Mouse (Mus musculus) adrenal gland (tissue): Measurements from ENCODE around the gene Clspn.

ENCODE experiments used
- intact Hi-C: fragments of 180-260 bp; cut with DNase I; formaldehyde crosslinking; loops from one replicate; pipeline ENCODE4 v1.15.1; 2025

Gene Clspn

DNA sequence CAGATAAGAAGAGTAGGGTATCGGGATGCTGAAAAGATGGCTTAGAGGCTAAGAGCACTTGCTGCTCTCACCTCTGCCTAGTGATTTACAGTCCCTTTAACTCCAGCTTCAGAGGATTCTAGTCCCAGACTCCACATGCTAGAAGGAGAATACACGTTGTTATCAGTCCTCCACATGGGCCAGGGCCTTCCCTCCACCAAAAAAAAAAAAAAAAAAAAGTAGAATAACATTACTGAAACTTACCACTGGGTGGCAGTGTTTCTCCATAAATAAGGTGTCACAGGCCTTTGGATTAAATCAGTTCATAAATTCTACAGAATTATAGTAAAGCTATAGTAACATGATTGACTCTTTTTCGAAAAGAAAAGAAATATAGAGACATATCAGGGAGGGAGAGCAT lies 2.3 kb upstream of the Clspn start:
- intact Hi-C loops = loop anchor here (2.0 to 5.0 kb wide), 2 partner anchors 188 to 288 kb away; no protein-coding TSS in a partner anchor

DNA sequence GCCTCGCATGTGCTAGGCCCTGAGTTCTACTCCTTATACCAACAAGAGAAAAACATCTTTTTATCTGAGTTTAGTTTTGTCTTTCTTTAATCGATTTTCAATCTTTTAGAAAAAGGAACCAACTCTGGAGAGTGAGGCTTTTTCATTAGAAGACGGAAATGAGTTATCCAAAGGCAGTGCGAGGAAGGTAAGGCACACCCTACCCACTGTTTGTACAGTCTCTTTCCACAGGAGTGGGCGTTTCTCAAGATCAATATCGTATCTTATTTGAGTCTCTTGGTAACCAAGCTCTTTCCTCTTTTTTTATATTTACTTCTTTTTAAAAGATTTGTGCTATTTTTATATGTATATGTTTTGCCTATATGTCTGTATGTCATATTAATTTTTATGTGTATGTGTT lies 7.1 kb downstream of the Clspn start:
- intact Hi-C loops = no loop called here

DNA sequence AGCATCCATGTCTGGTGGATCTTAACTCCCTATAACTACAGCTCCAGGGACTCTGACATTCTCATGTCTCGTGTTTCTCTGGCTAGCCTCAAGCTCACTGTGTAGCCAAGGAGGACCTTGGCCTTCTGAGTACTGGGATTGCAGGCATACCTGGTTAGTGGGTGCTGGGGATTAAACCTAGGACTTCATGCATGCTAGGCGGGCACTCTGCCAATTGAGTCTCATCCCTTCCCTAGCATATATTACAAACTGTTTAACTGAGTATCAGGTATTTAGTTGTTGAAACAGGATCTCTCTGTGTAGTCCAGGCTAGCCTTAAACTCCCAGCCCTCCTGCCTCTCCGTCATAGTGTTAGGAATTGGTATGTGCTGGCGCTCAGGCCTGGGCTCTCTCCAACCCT lies 10.5 kb downstream of the Clspn start:
- intact Hi-C loops = no loop called here

DNA sequence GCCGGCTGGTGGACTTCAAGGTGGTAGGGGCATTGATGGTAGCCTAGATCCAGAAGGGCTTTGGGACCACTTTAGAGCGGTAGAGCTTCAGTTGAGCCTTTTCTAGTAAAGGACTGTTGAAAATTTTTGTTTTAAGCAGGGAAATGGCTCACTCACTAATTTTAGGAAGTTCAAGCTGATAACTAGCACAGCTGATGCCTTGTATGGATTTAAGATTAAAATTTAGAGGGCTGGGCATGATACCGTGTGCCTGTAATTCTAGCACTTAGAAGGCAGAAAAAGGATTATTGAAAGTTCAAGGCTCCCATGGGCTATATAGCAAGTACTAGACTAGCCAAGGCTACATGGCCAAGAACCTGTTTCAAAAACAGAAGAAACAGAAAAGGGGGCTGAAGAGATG lies 13.0 kb downstream of the Clspn start:
- intact Hi-C loops = no loop called here

DNA sequence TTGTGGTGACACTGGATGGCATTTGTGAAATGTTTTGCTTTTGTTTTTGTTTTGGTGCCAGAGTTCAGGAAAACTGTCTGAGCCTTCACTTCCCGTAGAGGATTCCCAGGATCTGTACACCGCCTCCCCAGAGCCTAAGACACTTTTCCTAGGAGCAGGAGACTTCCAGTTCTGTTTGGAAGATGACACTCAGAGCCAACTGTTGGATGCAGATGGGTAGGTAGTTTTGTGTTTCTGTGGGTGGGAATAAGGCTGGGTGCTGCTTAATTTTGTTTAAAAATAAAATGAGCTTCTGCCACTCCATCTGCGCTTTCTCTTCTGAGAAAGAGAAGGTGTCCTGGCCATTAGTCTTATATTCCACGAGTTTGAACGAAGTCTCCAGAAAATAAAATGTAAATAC lies 19.5 kb downstream of the Clspn start:
- intact Hi-C loops = no loop called here

DNA sequence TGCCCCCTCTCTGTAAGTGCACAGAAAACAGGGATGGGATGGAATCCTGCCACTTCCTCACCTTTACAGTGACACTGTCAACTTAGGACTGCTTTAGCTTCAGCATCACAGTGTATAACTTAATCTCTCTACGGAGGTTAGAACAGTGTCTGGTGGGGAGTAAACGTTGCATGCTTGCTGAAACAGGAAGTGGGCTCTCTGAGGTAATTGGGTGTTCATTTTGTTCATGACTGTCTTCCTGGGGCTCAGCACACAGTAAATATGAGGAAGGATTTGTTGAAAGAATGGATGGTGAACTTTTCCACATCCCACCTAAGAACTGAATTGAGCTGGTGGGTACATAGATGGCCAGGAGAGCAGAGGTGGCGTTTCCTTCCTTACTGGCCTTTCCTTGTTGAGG lies 21.2 kb downstream of the Clspn start:
- intact Hi-C loops = no loop called here

DNA sequence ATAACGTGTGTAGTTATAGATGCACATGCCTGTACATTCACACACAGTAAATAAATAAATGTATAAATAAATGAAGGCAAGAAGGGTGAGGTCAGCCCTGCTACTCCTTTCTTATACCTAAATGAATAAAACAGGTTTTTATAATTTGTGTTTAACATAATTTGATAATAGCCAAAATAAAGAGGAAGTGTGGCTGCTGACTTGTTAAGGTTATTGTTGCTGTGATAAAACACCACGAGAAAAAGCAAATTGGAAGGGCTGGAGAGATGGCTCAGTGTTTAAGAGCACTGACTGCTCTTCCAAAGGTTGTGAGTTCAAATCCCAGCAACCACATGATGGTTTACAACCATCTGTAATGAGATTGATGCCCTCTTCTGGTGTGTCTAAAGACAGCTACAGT lies 22.3 kb downstream of the Clspn start:
- intact Hi-C loops = no loop called here

DNA sequence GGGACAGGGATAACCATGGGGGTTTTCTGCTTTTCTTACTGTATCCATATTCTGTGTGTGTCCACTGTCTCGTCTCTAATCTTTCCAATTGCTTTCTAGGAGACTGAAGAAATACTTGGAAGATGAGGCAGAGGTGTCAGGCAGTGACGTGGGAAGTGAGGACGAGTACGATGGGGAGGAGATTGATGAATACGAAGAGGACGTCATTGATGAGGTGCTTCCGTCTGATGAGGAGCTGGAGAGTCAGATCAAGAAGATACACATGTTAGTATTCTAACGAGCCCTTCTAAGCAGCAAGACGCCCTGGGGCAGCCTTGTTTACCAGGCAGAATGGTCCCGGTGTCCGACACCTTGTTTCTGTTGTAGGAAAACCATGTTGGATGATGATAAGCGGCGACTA lies 29.0 kb downstream of the Clspn start:
- intact Hi-C loops = no loop called here

DNA sequence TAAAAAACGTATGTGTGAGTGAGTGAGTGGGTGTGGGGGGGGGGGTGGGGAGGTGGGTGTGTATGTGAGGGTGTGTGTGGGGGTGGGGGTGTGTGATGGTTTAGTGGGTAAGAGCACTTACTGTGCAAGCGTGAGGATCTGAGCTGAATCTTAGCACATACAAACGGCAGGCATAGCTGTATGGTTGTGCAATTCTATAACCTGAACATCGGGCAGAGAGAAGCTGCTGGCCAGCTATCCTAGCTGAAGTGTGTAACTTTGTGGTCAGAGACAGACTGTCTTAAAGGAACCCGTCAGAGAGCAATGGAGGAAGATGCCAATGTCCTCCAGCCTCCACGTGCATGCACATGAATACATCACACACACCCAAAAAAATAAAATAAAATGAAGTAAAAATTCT lies 35.3 kb downstream of the Clspn start:
- intact Hi-C loops = no loop called here

DNA sequence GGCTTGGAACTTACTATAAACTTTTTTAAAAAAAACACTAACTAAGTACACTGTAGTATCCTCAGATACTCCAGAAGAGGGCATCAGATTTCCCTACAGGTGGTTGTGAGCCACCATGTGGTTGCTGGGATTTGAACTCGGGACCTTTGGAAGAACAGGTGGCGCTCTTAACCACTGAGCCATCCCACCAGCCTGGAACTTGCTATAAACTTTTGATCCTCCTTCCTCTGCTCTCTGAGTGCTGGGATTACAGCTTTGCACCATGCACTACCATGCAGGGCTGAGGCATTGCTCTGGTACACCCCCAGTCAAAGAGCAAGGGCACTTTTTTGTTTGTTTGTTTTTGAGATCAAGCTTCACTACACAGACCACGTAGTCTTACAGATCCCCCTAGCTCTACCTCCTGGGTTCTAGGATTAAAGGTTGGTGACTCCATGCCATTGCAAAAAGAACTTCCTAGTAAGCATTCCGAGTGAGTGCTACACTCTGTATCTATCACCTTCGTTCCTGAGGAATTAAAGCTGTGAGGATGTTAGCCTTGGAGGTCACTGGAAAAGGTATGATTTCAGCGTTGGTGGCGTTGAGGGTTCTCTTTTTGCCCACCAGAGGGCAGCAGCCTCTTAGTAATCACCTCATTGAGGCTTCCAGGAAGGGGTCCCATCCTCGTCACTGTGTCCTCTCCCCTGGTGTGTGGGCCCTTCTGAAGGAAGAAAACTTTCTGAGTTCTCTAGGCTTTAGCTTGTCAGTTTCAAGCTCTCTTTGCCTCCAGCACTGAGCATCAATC lies 43.4 kb downstream of the Clspn start:
- intact Hi-C loops = loop anchor here (1.0 to 5.0 kb wide), 2 partner anchors 77 to 140 kb away; partner anchors contain the start of gene Psmb2

DNA sequence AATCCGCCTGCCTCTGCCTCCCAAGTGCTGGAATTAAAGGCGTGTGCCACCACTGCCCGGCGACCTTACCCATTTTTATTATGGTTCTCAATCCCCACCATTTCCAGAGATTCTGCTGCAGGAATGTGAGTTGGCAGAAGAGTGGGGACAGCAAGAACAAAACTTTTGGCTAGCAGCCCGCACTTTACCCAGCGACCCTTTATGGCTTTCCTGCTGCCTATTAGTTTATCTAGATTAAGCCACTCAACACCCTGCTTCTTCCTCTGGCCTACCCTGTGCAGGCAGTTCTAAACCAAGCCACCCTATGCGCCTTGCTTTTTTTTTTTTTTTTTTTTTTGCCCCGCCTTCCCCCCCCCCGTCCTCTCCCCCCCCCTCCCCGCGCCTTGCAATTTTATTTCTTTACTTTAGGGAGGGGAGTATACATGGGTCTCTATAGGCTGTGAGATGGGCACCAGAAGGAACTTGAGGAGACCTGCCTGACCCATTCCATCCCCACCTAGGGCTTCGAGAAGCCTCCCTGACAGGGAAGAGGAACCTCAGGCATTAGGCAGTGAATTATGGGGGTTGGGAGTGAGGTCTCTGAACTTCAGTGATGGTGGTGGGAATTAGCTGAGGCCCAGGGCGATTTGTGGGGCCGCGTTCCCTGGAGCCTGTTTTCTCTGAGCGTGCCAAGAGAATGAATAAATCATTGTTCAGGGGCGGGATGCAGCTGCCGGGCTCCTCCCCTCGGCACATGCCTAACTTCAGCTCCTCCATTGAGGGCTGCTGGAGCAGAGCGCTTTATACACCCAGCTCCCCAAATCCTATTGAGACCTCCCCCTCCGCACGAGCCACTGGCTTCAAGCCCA lies 45.1 kb downstream of the Clspn start:
- intact Hi-C loops = loop anchor here (5.0 kb wide), 1 partner anchor 75 kb away; the partner anchor contains the start of gene Psmb2

DNA sequence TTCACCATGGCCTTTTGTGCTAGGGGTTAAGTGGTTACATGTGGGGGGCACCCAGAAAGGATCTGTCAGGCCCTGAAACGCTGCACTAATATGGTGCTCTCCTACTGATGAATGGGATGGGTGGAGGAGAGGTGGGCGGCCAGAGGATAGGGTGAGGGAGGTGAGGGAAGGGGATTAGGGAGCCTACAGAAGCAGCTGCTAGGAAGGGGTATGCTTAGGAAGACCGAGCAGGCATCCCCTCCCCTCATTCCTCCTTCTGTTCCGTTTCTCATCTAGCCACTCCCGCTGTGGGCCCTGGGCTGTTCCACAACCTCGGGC lies 45.7 kb downstream of the Clspn start:
- intact Hi-C loops = loop anchor here (5.0 kb wide), 1 partner anchor 75 kb away; the partner anchor contains the start of gene Psmb2

DNA sequence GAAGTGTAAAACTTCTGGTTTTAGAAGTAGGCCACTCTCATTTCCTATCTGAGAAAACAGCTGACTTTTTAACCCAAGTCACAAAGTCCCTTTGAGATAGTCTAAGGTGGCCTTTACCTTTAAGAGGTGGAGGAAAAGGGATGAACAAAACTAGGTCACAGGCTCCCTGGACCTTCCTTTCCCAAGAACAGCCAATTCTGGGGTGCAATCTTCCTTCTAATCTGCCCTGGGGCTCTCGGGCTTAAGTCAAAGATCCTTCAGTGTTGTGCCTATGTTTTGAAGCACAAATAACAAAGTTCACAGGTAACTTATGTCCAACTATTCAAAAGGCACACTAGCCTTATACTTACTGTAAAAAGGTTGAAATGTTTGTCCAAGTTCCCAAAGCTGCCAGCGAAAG lies 47.4 kb downstream of the Clspn start:
- intact Hi-C loops = loop anchor here (5.0 kb wide), 1 partner anchor 73 kb away; the partner anchor contains the start of gene Psmb2

DNA sequence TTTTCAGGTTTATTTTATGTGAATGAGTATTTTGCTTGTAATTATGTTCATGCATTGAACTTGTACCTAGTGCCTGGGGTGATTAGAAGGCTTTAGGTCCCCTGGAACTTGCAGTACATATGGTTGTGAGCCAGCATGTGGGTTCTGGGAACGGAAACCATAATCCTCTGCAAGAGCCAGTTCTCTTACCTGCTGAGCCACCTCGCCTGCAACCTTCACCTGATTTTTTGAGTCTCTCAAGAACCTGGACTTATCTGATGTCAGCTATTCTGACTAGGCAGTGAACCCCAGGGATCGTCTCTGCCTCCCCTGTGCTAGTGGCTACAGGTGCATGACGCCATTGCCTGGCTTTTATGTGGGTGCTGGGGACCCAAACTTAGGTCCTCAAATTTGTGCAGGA lies 49.0 kb downstream of the Clspn start:
- intact Hi-C loops = no loop called here

DNA sequence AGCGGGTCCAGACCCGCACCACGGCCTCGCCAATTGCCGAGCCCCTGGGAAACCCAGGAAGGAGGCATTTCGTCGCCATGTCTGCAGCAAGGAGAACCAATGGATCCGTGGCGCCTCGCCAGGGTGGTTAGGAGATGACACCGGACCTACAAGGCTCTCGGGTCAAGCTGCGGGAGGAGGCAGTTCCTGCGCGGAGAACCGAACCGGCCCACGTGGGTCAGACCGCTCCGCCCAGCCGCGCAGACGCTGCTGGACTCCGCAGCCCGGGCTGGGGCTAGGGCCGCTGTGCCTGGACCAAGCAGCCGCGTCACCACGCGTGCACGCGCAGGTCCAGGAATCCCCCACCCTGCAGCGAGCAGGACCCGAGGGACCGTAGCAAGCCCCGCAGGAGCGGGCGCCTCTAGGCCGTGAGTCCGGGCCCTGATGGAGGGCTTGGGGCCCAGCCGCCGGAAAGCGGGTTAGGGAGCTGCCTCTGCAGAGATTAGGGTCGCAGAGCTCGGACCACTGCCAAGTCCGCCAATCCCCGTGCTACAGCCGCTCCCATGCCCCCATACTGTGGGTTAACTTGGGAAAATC lies 53.0 kb downstream of the Clspn start, which contains the start of gene 5730409E04Rik:
Gene 5730409E04Rik, plus strand, starts transcription at position 213 of the 576 bp plus-strand sequence.
- intact Hi-C loops = no loop called here

DNA sequence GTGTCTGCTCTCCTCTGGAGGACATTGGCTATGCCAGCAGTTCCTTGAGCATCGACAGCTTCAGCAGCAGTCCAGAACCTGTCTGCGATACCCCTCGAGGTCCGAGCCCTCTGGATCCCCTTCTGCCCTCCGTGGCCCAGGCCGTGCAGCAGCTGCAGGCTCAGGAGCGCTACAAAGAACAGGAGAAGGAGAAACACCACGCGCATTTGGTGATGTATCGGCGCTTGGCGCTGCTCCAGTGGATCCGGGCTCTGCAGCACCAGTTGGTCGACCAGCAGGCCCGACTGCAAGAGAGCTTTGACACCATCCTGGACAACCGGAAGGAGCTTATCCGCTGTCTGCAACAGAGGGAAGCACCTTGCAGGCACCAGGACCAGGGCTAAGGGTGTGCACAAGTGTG lies 55.3 kb downstream of the Clspn start:
- intact Hi-C loops = no loop called here

DNA sequence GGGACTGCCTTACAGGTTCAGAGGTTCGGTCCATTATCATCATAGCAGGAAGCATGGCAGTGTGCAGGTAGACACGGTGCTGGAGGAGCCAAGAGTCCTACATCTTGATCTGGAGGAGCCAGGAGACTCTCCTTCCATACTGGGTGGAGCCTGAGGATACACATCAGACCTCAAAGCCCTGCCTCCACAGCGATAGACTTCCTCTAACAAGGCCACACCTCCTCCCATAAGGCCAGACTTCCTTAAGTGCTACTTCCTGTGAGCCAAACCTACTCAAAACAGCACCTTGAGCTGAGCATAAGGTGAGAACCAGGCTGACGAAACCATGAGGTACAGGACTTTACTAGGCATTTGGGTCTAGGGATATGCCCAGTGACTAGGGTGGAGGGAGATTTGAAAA lies 59.6 kb downstream of the Clspn start:
- intact Hi-C loops = no loop called here

DNA sequence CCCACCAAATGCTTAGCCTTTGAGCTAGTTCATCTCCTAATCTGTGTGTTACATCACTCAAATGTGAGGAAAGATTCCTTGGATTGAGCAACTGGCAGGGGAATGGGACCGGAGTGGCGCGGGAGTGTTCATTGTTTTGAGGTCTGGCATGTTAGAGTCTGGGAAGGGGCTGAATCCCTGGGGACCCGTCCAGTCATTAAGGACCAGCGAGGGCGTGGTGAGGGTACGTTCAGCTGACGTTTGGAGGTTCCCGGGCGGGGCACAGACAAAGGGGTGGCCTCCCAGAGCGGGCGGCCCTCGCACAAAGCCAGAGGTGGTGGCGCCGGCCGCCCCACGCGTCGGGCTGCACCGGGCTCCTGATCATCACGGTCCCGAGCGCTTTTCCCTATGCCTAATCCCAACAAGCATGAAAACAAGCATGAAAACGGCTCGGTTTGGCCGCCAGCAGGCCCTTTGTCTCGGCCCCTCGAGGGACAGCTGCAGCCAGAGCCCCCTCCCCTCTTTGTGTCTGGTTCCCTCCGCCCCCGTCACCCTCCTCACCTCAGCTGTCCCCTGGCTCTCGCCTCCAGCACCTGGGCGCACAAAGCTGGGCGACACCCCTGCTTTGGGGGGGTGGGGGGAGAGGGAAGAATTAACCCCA lies 63.1 kb downstream of the Clspn start:
- intact Hi-C loops = no loop called here

DNA sequence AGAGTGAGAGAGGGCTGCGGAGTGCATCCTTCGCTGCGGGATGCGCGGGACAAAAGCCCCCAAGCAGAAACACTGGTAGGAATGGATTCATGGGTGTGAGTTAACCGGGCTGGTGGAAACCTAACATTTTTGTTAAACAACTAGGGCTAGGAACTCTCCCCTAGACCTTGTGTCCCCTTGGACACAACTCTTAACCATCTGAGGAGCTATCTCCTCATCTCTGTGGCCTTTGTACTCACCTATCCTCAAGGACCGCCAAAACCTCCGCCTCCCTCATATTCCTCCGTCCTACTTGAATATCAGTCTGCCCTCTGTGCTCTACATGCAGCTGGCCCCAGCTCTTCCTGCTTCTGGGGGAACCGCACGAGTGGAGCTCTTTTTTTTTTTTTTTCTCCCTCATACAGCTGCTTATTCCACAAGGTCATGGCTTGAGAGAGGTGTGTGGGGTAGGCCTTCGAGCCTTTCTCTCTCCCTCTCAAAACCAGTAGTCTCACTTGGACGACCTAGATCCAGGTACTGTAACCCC lies 63.7 kb downstream of the Clspn start:
- intact Hi-C loops = no loop called here

DNA sequence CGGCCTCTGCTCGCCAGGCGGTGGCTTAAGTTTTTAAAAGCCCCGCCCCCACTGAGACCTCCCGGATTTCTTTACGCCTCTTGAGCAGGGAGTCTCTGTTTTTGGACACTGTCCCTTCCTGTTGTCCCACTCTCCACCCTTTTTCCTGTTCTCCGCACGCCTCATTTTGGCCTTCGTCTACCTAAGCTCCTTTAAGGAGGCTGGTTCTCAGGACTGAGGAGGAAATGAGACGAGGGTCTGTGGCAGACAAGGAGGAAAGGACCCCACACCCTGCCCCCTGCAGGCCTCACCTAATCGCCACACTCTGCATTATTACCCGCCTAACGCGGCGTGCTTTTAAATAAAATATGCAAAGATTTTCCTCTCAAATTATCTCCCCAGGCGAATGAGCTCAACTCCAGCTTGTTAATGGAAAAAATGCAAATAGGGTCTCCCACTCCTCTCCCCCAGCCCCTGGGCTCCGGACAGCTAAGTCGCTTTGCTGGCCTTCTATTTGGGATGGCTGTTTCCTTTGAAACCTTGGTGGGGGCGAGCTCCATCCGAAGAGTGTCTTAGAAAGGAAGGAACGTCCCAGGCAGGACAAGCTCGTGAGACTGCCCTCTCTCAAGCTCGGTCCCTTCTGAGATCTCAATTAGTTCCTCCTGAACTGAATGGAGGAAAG lies 70.4 kb downstream of the Clspn start:
- intact Hi-C loops = no loop called here

DNA sequence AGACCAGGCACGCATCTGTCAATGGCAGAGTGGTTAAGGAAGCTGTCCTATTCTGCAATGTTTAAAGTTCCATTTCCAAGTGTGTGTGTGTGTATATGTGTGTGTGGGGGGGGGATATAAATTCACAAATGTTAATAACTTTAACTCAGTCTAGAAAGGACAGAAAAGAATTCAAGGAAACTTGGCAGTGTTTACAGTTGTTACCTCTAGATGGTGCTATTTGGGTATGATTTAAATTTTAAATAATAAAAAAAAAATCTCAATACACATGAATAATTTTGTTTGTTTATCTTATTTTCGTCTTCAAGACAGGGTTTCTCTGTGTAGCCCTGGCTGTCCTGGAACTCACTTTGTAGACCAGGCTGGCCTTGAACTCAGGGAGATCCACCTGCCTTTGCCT lies 75.2 kb downstream of the Clspn start:
- intact Hi-C loops = loop anchor here (2.0 kb wide), 1 partner anchor 109 kb away; no protein-coding TSS in a partner anchor
